Mouse (Mus musculus): ENCODE measurements around the gene Pip4p1.
"Not testable (repeated sequence)": the region's sequence is repeated elsewhere in the genome, so short reads cannot be mapped to it uniquely, and the experiment has no call there.

The Pip4p1 gene

DNA sequence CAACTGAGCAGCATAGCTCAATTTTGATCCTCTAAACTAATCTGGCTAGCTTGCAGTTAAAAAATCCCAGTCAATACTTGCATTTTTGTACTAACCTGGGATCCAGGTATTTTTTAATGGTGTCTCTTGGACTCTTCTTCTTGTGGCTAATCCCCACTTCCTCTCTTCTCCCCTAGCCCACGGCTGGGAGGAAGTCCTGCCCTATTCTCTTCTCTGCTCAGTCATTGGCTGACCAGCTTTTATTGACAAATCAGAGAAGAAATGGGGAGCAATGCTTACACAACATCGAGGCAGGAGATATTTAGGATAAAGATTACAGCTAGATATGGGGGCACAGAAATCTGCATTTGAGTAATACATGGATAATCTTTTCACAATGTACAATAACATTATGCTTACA is 8.3 kb upstream of the Pip4p1 start:
- peak; percentile 80 for DNase-seq (ENCODE audit: low read depth)

GRCm38 (mm10) chr14:50938119-50938908 is 7.7 kb upstream of the Pip4p1 start:
- DNase-seq (ENCODE audit: low read depth) = no peak

DNA sequence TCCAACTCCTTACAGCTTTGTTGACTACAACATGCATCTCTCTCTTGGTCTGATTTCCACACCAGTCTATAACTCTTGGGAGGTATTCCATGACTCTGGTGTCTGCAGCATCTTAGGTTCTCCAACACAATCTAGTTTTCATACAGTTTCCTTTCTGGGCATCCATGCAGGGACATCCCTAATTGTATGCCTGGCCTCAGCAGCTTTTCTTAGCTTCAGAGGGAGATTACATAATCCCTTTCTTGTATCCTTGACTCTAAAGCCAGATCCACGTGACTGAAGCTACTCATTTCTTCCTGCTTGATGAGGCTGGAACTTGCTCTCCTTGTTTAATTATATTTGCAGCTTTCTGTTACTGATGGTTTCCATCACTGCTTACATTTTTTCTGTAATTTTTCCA is 6.0 kb upstream of the Pip4p1 start:
- no peak for DNase-seq (ENCODE audit: low read depth)

GRCm38 (mm10) chr14:50931493-50932020 is 901 bp upstream of the Pip4p1 start:
- DNase-seq (ENCODE audit: low read depth) = peak; percentile 77

- DNase-seq (ENCODE audit: low read depth) = peak; percentile 16
Measured at GRCm38 (mm10) chr14:50930377-50930753, 291 bp downstream of the Pip4p1 start.

- DNase-seq (ENCODE audit: low read depth) = peak; percentile 20
Measured at GRCm38 (mm10) chr14:50929951-50930350, 705 bp downstream of the Pip4p1 start.

GRCm38 (mm10) chr14:50927366-50927765 is 3.3 kb downstream of the Pip4p1 start:
- DNase-seq (ENCODE audit: low read depth) = no peak

DNA sequence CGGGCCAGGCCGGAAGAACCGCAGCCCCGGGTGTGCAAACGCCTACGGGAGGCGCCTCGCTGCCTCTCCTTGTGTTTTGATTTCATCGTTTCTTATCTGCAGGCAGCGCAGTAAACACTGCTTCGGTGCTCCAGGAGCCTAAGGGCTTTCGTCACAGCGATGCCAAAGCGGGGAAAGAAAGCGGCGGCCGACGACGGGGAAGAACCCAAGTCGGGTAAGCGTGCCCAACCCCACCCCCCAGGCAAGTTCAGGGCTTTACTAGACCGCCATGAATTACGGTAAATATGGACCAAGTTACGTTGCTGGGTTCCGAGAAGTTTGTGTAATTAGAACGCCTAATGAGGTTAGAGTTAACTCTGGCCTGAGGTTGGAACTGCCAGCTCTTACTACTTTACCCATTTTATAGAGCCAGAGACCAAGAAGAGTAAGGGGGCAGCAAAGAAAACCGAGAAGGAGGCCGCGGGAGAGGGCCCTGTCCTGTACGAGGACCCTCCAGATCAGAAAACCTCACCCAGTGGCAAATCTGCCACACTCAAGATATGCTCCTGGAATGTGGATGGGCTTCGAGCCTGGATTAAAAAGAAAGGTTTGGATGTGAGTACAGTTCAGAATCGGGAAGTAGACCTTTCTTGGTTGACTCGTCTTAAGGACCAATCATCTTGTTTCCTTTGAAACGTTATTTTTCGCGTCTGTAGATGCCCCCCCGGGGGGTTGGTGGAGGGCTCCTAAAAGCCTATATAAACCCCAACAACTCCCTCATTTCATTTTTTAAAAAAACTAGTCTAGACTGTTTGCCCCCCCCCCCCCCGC is 5.3 kb downstream of the Pip4p1 start:
- peak; percentile 54 for DNase-seq (ENCODE audit: low read depth)

DNA sequence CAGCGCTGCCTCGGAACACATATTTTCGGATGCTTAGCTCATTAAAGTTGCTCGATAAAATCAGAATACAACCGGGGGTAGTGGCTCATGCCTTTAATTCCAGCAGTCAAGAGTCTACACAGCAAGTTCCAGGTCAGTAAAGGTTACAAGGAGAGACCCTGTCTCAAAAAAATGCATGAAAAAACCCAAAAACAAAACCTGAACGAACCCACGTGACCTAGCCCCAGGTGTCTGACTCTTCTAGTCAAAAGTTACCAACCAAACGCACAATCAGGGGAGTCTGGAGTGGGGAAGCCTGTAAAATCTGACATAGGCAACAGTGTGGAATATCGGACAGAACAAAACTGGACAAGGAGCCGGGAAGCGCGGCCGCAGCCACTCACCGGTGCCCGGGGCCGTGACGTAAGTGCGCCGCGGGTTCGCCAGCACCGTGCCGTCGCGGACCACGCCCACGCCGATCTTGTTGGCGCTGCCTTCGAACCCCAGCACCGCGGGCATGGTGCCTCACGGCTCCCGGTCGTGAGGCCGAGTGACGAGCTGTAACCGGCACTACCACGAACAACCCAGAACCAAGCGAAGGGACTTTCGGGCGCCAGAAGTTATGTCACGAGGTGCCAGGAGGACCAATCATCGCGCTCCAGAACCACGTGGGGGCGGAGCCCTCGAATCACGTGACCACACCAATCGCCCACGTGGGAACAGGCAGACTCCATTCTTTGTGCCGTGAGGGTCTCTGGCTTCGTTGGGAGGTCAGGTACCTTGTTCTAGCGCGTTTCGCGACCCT is 6.2 kb downstream of the Pip4p1 start, which contains the start of the genes Osgep and Apex1:
TSS of gene Osgep (minus strand) at position 613 of the 784 bp plus-strand sequence.
TSS of gene Apex1 (plus strand) at position 688 of the 784 bp plus-strand sequence.
- peak; percentile 97 for DNase-seq (ENCODE audit: low read depth)

GRCm38 (mm10) chr14:50923437-50923836 is 7.2 kb downstream of the Pip4p1 start:
- peak; percentile 28 for DNase-seq (ENCODE audit: low read depth)

- no peak for DNase-seq (ENCODE audit: low read depth)
Measured at GRCm38 (mm10) chr14:50911356-50911755, 19.3 kb downstream of the Pip4p1 start.

DNA sequence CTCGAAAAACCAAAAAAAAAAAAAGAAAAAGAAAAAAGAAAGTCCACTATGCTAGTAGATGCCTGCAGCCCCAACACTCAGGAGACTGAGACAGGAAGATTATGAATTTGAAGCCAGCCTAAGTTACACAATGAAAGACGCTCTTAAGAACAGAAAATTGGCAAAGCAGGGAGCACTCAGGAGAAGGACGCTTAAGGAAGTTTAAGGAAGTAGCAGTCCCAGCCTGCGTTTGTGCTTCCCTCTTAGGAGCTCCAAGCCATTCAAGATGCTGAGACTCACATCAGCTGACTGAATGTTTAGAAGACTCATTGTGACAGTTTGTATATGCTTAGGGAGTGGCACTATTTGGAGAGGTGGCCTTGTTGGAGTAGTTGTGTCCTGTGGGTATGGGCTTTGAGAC is 22.5 kb downstream of the Pip4p1 start:
- DNase-seq (ENCODE audit: low read depth) = no peak

DNA sequence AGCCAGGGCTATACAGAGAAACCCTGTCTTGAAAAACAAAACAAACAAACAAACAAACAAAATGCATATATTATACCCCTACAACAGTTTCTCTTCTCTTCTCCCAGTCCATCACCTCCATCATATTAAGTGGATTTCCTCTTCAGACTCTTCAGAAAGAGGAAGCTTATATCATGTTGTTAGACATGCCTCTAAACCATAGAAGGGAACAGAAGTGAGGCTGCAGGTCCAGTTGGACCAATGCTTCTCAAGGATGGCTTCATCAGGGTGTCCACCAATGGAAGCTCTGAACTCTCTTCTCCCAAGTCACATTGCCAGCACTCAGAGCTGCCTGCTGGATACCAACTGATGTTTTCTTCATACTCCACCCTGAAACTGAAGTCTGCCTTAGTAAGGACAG is 25.3 kb downstream of the Pip4p1 start:
- DNase-seq (ENCODE audit: low read depth) = not testable (repeated sequence)

DNA sequence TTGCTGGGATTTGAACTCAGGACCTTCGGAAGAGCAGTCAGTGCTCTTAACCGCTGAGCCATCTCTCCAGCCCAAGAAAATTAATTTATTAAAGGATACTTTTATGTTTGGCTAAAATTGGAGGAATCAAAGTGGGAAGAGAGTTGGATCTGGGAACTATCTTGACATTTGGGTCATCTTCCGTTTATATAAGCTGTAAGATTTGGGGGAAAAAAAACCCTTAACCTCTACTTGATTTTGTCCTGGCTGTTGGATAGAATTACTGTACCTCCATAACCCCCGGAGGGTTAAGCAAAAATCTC is 25.9 kb downstream of the Pip4p1 start:
- DNase-seq (ENCODE audit: low read depth) = no peak

- DNase-seq (ENCODE audit: low read depth) = no peak
Measured at GRCm38 (mm10) chr14:50903973-50904827, 26.5 kb downstream of the Pip4p1 start.

DNA sequence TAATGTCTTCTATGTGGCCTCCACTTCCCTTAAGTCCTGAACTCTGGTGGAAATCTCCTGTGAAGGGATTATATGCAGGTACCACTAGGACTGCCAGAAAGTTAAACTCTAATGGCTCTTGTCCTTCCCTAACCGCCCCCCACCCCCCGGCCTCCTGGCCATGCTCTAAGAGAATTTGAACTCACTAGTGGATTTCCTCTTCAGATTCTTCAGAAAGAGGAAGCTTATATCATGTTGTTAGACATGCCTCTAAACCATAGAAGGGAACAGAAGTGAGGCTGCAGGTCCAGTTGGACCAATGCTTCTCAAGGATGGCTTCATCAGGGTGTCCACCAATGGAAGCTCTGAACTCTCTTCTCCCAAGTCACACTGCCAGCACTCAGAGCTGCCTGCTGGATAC is 32.7 kb downstream of the Pip4p1 start:
- not testable (repeated sequence) for DNase-seq (ENCODE audit: low read depth)

GRCm38 (mm10) chr14:50897374-50897765 is 33.3 kb downstream of the Pip4p1 start, which contains the start of gene Klhl33:
Klhl33 (minus strand) TSS chr14:50897507.
- no peak for DNase-seq (ENCODE audit: low read depth)

DNA sequence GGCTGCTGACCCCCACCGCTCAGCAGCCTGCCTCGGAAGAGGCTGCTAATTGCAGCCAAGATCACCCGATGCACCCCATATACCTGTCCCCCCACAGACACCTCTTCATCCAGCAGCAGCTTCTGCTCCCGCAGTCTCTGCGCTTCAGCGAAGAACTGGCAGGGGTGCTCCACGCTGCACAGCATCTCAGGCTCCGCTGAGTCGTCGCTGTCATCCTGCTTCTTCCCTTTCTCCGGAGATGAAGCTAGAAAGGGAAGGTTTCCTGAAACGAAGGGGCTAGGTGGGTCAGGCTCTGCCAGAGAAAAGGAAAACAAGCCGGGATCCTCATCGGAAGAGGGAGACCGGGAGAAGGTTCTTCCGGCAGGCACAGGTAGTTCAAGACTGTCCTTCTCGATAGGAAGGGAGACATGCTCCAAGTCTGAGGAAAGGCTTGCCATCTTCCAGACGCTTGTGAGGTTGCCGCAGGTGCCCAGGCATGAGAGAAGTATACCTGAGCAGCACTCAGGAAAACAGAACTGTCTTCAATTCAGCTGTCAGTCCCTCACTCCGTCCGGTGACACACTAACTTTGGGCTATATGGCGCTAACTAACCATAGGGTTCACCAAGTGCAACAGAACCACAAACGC is 33.8 kb downstream of the Pip4p1 start:
- DNase-seq (ENCODE audit: low read depth) = no peak

DNA sequence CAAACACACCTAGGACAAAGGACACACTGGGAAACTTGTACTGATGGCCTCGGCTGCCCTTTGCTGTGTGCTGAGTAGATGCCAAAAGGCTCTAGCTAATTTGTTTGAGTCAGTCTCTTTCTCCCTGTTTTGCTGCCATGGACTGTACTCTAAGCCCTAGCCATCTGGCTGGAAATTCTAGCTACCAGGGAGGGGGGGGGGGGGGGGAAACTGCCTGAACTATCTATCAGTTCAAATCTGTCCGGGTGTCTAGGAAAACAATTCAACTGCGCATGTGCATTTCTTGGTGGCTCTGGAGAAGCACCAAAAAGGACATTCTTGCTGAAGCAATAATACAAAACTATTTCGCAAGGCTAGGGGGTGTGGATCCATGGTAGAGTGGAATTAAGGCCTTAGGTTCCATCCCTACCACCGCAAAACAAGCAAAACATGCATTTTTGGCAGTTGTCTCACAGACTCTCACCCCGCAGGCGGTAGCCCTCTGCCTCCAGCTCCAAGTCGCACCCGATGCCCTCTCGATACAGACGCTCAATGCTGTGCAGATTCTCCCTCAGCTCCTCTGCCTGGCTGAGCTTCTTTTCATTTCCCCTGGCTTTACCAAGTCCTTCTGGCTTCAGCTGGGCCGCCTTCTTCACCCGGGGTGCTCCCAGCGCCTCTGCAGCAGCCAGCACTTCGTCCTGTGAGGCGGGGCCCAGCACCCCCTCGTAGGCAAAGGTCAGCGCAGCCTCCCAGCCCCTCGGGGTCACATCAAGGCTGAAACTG is 34.5 kb downstream of the Pip4p1 start:
- peak; percentile 56 for DNase-seq (ENCODE audit: low read depth)

- no peak for DNase-seq (ENCODE audit: low read depth)
Measured at GRCm38 (mm10) chr14:50895407-50895806, 35.2 kb downstream of the Pip4p1 start.
